Mouse (Mus musculus) intestine, embryonic 16.5 days (tissue): ENCODE measurements around the gene Ttc3. TPM values are rescaled to one million over a fixed set of nuclear protein-coding genes. Genes with fewer than 3 reads are reported as not detected.
"Not testable (repeated sequence)": the region's sequence is repeated elsewhere in the genome, so short reads cannot be mapped to it uniquely, and the experiment has no call there.

Source experiments
- ATAC-seq: fragments of 200-750 bp; cut with Nextera tagmentation; 2 replicates; pipeline ENCODE4 v1.8.0; 2017; ENCODE audit warnings: moderate TSS enrichment, moderate library complexity
- H3K27ac ChIP-seq: fragments of 300-500 bp; sonication (generic); 2 replicates; pipeline ENCODE4 v1.5.1; 2014; ENCODE audit warnings: mild to moderate bottlenecking, low read length
- H3K27me3 ChIP-seq: fragments of 300-500 bp; sonication (generic); replicated peaks from 2 replicates; pipeline ENCODE4 v1.6.1; 2014; ENCODE audit warnings: low read length, control low read depth, mixed read lengths; ENCODE audit not compliant: control insufficient read depth, insufficient read depth
- H3K36me3 ChIP-seq: fragments of 300-500 bp; sonication (generic); 2 replicates; pipeline ENCODE4 v1.6.1; 2014; ENCODE audit warnings: low read length, control low read depth; ENCODE audit not compliant: control insufficient read depth, insufficient read depth
- H3K4me1 ChIP-seq: fragments of 300-500 bp; sonication (generic); 2 replicates; pipeline ENCODE4 v1.6.1; 2014; ENCODE audit warnings: low read length, control low read depth, mixed read lengths; ENCODE audit not compliant: control insufficient read depth, insufficient read depth
- H3K4me2 ChIP-seq: fragments of 300-500 bp; sonication (generic); 2 replicates; pipeline ENCODE4 v1.6.1; 2014; ENCODE audit warnings: low read depth, low read length, control low read depth
- H3K4me3 ChIP-seq: fragments of 300-500 bp; sonication (generic); 2 replicates; pipeline ENCODE4 v1.5.1; 2014; ENCODE audit warnings: mild to moderate bottlenecking, low read length
- H3K9ac ChIP-seq: fragments of 300-500 bp; sonication (generic); 2 replicates; pipeline ENCODE4 v1.6.1; 2014; ENCODE audit warnings: low read depth, low read length
- H3K9me3 ChIP-seq: fragments of 300-500 bp; sonication (generic); 2 replicates; pipeline ENCODE4 v1.6.1; 2016; ENCODE audit warnings: low read length, control low read depth; ENCODE audit not compliant: control insufficient read depth
- WGBS: fragments of 180-500 bp; shearing (Covaris S2); extraction: QIAGEN DNeasy Blood & Tissue Kit; methylation state at CpG from one replicate; pipeline ENCODE4 v1.1.7; 2014; 5-methylcytosine and 5-hydroxymethylcytosine counted together
- polyA plus RNA-seq: library from polyadenylated mRNA; unstranded; fragments of >200 nt; fragmentation: Nextera tagmentation; extraction: Ambion mirVana; gene quantifications from 2 replicates; pipeline ENCODE4 v1.2.1, GENCODE M21; 2015

Ttc3 gene
- polyA plus RNA-seq, 1 experiment from 2014 or later: 128 TPM

GRCm38 (mm10) chr16:94335656-94336055 is 34.8 kb upstream of the Ttc3 start:
- 44% methylated on average over 5 of the region's 5 CpGs for WGBS
- Histone ChIP-seq H3K27me3 (no peaks in the 10 kb centered on the region), H3K9ac (no peak overlapping the region), H3K4me3 (no peak overlapping the region), H3K36me3 (no peaks in the 10 kb centered on the region), H3K27ac (no peak overlapping the region), H3K4me1 (no peaks in the 10 kb centered on the region), H3K4me2 (no peak overlapping the region), H3K9me3 (no peaks in the 10 kb centered on the region)
- no peak for ATAC-seq

GRCm38 (mm10) chr16:94339164-94340160 is 31.0 kb upstream of the Ttc3 start:
- not testable (repeated sequence) for H3K9me3 ChIP-seq, H3K4me2 ChIP-seq, H3K36me3 ChIP-seq, H3K4me3 ChIP-seq, H3K4me1 ChIP-seq, H3K27ac ChIP-seq, ATAC-seq, H3K9ac ChIP-seq, H3K27me3 ChIP-seq
- WGBS: 91% methylated on average over 18 of the region's 22 CpGs

GRCm38 (mm10) chr16:94345733-94346132 is 24.7 kb upstream of the Ttc3 start:
- no peak overlapping the region for H3K4me2 ChIP-seq
- H3K27me3 ChIP-seq: no peaks in the 10 kb centered on the region
- H3K9me3 ChIP-seq: no peaks in the 10 kb centered on the region
- no peak overlapping the region for H3K27ac ChIP-seq
- H3K4me3 ChIP-seq: no peak overlapping the region
- H3K9ac ChIP-seq: no peak overlapping the region
- no peak for ATAC-seq
- H3K4me1 ChIP-seq: no peaks in the 10 kb centered on the region
- no peaks in the 10 kb centered on the region for H3K36me3 ChIP-seq
- 75% methylated on average over 1 of the region's 1 CpGs for WGBS

- Histone ChIP-seq H3K9me3 (no peaks in the 10 kb centered on the region), H3K36me3 (no peaks in the 10 kb centered on the region), H3K4me2 (no peak overlapping the region), H3K27ac (no peak overlapping the region), H3K4me3 (no peak overlapping the region), H3K27me3 (no peaks in the 10 kb centered on the region), H3K9ac (no peak overlapping the region), H3K4me1 (no peaks in the 10 kb centered on the region)
- no peak for ATAC-seq
- WGBS: 74% methylated on average over 7 of the region's 7 CpGs
Measured at GRCm38 (mm10) chr16:94347080-94347731, 23.2 kb upstream of the Ttc3 start.

GRCm38 (mm10) chr16:94348779-94349178 is 21.6 kb upstream of the Ttc3 start:
- Histone ChIP-seq H3K4me1 (no peaks in the 10 kb centered on the region), H3K9me3 (no peaks in the 10 kb centered on the region), H3K4me3 (no peak overlapping the region), H3K4me2 (no peak overlapping the region), H3K36me3 (no peaks in the 10 kb centered on the region), H3K27ac (no peak overlapping the region), H3K27me3 (no peaks in the 10 kb centered on the region), H3K9ac (no peak overlapping the region)
- ATAC-seq: no peak
- WGBS: 92% methylated on average over 2 of the region's 2 CpGs

GRCm38 (mm10) chr16:94349588-94350286 is 20.7 kb upstream of the Ttc3 start:
- WGBS: 63% methylated on average over 11 of the region's 11 CpGs

GRCm38 (mm10) chr16:94350287-94350677 is 20.1 kb upstream of the Ttc3 start:
- Histone ChIP-seq H3K4me3 (no peak overlapping the region), H3K9me3 (no peaks in the 10 kb centered on the region), H3K4me1 (peaks cover 3% of the 10 kb centered on the region; the same call in 1 of the 2 replicates), H3K27ac (no peak overlapping the region), H3K4me2 (no peak overlapping the region), H3K27me3 (no peaks in the 10 kb centered on the region), H3K9ac (no peak overlapping the region), H3K36me3 (no peaks in the 10 kb centered on the region)
- ATAC-seq: no peak
- WGBS: 59% methylated on average over 10 of the region's 10 CpGs

More at GRCm38 (mm10) chr16:94349588-94350286, 20.7 kb upstream of the Ttc3 start:
- H3K4me3 ChIP-seq: no peak overlapping the region
- H3K9me3 ChIP-seq: no peaks in the 10 kb centered on the region
- no peak overlapping the region for H3K27ac ChIP-seq
- H3K36me3 ChIP-seq: no peaks in the 10 kb centered on the region
- no peak overlapping the region for H3K9ac ChIP-seq
- no peak for ATAC-seq
- peaks cover 3% of the 10 kb centered on the region; the same call in 1 of the 2 replicates for H3K4me1 ChIP-seq
- no peak overlapping the region for H3K4me2 ChIP-seq
- H3K27me3 ChIP-seq: no peaks in the 10 kb centered on the region

GRCm38 (mm10) chr16:94354450-94354849 is 16.0 kb upstream of the Ttc3 start:
- no peak overlapping the region for H3K4me3 ChIP-seq
- WGBS: 25% methylated on average over 9 of the region's 9 CpGs
- no peaks in the 10 kb centered on the region for H3K27me3 ChIP-seq
- H3K9me3 ChIP-seq: no peaks in the 10 kb centered on the region
- ATAC-seq: peak; percentile 67
- H3K27ac ChIP-seq: no peak overlapping the region
- H3K36me3 ChIP-seq: no peaks in the 10 kb centered on the region
- no peak overlapping the region for H3K9ac ChIP-seq
- peaks cover 3% of the 10 kb centered on the region; the same call in 1 of the 2 replicates for H3K4me1 ChIP-seq
- no peak overlapping the region for H3K4me2 ChIP-seq

GRCm38 (mm10) chr16:94356046-94356445 is 14.4 kb upstream of the Ttc3 start:
- Histone ChIP-seq H3K4me3 (no peak overlapping the region), H3K36me3 (no peaks in the 10 kb centered on the region), H3K4me1 (peaks cover 3% of the 10 kb centered on the region; the same call in 1 of the 2 replicates), H3K27ac (no peak overlapping the region), H3K9me3 (no peaks in the 10 kb centered on the region), H3K4me2 (no peak overlapping the region), H3K27me3 (no peaks in the 10 kb centered on the region), H3K9ac (no peak overlapping the region)
- WGBS: 36% methylated on average over 7 of the region's 7 CpGs
- no peak for ATAC-seq
